Mouse (Mus musculus) hindlimb bud, embryonic 11.5 days (tissue): ENCODE results near the gene Ep300.
"Not testable (repeated sequence)": the region's sequence is repeated elsewhere in the genome, so short reads cannot be mapped to it uniquely, and the experiment has no call there.

Experiments used
- DNase-seq: peaks from one replicate; pipeline ENCODE4 v3.0.0-alpha.2; 2012; ENCODE audit warnings: low read depth, low spot score; ENCODE audit errors: extremely low spot score

Gene Ep300

GRCm38 (mm10) chr15:81587686-81588085, 2.5 kb downstream of the Ep300 start:
- DNase-seq, result no peak

- no peak for DNase-seq
Measured at GRCm38 (mm10) chr15:81594146-81594696, 9.1 kb downstream of the Ep300 start.

- DNase-seq, result not testable (repeated sequence)
Measured at GRCm38 (mm10) chr15:81598742-81599141, 13.6 kb downstream of the Ep300 start.

- no peak for DNase-seq
Measured at GRCm38 (mm10) chr15:81605241-81605640, 20.1 kb downstream of the Ep300 start.

GRCm38 (mm10) chr15:81606634-81607033, 21.5 kb downstream of the Ep300 start:
- DNase-seq, result no peak

GRCm38 (mm10) chr15:81649516-81650455, 64.6 kb downstream of the Ep300 start:
- no peak for DNase-seq

- DNase-seq, result no peak
Measured at GRCm38 (mm10) chr15:81650636-81651035, 65.5 kb downstream of the Ep300 start.

- DNase-seq, result no peak
Measured at GRCm38 (mm10) chr15:81661701-81662100, 76.5 kb downstream of the Ep300 start.

- no peak for DNase-seq
Measured at GRCm38 (mm10) chr15:81663281-81663680, 78.1 kb downstream of the Ep300 start.

GRCm38 (mm10) chr15:81663697-81664561, 78.8 kb downstream of the Ep300 start, which contains the start of gene L3mbtl2:
Gene L3mbtl2, plus strand, starts transcription at chr15:81663889.
- peak; percentile 69 for DNase-seq

- no peak for DNase-seq
Measured at GRCm38 (mm10) chr15:81666957-81667356, 81.8 kb downstream of the Ep300 start.

- no peak for DNase-seq
Measured at GRCm38 (mm10) chr15:81670231-81670640, 85.1 kb downstream of the Ep300 start.

- DNase-seq, result no peak
Measured at GRCm38 (mm10) chr15:81676637-81677036, 91.5 kb downstream of the Ep300 start.

- DNase-seq, result no peak
Measured at GRCm38 (mm10) chr15:81680301-81680805, 95.2 kb downstream of the Ep300 start.

GRCm38 (mm10) chr15:81693366-81693966, 108.3 kb downstream of the Ep300 start:
- no peak for DNase-seq

GRCm38 (mm10) chr15:81693967-81694881, 109.1 kb downstream of the Ep300 start:
- DNase-seq, result peak; percentile 22

- DNase-seq, result no peak
Measured at GRCm38 (mm10) chr15:81694891-81695290, 109.7 kb downstream of the Ep300 start.

- no peak for DNase-seq
Measured at GRCm38 (mm10) chr15:81697175-81697574, 112.0 kb downstream of the Ep300 start, which contains the start of gene Chadl. Gene Chadl, minus strand, starts transcription at chr15:81697287.

- no peak for DNase-seq
Measured at GRCm38 (mm10) chr15:81697847-81698246, 112.7 kb downstream of the Ep300 start.
